Mouse (Mus musculus) thymus, adult 18-20 months (tissue): ENCODE results near the gene Clp1.

Source experiments
- DNase-seq, 2 experiments: peaks; one replicate each; pipeline ENCODE4 v3.0.0; 2022; ENCODE audit warnings: mixed read lengths in 2 of 2

Gene Clp1

GRCm38 (mm10) chr2:84711898-84712297 is 15.3 kb downstream of the Clp1 start:
- DNase-seq = no peak

DNA sequence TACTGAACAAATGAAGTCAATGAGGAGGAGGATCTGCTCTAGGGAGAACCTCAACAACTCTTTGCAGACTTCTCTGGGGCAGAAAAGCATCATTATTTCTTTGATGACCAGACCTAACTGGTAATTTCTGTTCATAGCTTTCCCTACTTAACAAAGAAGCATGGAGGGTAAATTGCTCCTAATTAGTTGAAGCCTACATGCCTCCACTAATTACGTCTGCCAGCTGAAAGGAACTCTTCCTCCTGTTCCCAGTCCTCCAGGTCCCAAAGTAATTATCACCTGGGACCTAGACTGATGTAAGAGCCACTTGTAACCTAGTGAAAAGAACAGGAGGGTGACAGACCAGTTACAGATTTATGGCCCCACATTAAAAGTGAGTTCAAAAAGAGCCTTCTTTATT is 19.6 kb downstream of the Clp1 start:
- DNase-seq = no peak

- DNase-seq = no peak
These were observed 21.9 kb downstream of the Clp1 start for GRCm38 (mm10) chr2:84705295-84705694.

GRCm38 (mm10) chr2:84704329-84704728 is 22.8 kb downstream of the Clp1 start:
- no peak for DNase-seq

DNA sequence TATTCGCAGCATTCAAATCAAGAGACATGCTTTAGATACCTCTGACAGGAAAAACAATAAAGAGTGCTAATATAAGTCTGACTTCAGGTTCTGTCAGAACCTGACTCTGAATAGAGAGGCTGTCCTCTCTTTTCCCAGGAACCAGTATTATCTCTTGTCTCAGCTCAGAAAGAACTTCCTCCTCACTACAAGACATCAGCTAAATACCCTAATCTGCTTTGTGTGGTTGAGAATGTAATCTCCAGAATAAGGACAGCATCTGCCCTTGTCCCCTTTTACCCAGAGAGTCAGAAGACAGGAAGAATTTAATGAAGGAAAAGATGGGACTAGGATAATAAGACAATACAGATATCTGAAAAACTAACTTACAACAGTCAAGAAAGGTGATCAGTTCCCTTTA is 23.7 kb downstream of the Clp1 start:
- DNase-seq = no peak

DNA sequence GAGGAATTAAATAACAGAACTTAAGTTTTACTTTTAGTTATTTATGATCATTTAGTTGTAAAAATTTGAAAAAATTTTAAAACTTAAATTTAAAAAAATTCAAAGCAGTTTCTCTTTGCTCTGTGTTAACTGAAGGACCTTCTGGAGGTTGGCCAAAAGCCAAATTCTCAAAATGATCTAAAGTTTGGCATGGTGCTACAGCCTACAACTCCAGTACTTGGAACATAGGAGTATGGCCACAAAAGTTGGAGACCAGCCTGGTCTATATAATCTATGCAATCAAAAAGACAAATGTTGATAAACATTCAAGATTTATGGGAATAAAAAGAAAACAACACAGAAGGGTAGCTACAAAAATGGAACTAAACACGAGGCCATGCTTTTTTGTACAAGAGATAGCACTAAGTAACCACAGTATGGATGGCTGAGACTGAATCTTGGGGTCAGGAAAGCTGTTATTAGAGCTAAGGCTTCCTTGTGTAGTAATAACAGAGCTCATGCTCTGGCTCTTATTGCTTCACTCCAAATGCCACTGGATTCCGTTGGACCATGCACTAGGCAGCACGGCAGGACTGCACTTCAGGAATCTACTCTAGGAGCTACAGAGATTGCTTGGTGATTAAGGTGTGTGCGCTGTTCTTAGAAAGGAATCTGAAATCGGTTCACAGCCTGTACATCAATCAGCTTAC is 32.0 kb downstream of the Clp1 start:
- DNase-seq = no peak

- no peak for DNase-seq
These were observed 37.1 kb downstream of the Clp1 start for GRCm38 (mm10) chr2:84690050-84690449.

DNA sequence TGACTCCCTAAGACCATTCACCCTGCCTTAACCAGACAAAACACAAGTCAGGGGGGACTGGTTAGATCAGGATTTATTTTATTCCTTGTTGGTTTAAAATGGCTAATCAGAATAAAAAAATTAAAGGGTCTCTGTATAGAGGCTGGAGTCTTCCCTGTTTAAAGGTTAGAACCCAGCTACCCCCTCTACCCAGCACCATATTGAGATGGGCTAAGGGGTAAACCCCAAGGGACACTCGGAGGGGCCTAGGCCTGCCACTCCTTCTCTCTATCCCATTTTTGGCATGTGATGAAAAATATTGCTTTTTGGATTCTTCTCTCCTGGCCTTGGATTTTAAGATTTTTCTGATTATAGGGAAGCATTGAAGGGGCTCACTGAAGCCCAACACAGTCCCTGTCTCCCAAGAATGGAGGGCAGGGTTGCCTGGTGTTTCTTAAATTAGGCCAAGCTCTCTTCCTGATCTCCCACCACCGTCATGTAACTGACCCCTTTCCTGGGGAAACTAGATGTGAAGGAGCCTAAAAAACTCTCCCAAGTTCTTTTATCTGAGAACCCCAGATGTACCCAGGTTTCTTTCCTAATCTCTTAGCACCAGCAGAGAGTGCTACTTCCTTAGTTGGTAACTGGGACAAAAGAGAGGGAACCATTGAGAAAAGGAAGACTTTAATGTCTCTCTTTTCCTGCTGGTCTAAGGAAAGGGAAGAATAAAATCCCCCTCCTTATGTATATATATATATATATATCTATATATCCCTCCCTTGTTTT is 38.9 kb downstream of the Clp1 start:
- no peak for DNase-seq

DNA sequence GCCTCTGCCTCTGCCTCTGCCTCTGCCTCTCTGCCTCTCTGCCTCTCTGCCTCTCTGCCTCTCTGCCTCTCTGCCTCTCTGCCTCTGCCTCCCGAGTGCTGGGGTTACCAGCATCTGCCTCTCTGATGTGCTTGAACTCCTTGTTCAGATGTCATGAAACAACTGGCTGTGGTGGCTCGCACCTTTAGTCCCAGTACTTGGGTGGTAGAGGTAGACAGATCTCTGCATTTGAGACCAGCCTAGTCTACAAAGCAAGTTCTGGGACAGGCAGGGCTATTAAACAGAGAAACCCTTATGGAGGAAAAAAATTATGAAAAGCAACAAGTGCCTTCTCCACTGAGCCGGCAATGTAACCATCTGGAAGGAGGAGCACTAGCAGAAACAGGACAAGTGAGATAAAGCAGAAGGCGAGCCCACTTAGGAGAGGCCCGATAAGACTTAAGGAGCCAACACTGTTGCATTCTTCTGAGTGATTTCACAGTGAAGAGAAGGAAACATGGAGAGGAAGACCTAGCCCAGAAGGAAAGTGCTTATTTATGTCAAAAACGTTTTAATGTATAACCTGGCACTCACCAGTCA is 44.5 kb downstream of the Clp1 start:
- no peak for DNase-seq

- DNase-seq = no peak
These were observed 48.1 kb downstream of the Clp1 start, which contains the start of gene Tmx2 for GRCm38 (mm10) chr2:84679016-84679415. TSS of gene Tmx2 (minus strand) at chr2:84679140.

GRCm38 (mm10) chr2:84677968-84678880 is 48.9 kb downstream of the Clp1 start, which contains the start of the genes Gm28635 and Med19:
TSS of gene Gm28635 (minus strand) at chr2:84678041.
TSS of gene Med19 (plus strand) at chr2:84678402.
- peak; percentile 79 to 94 for DNase-seq

- DNase-seq = no peak
These were observed 49.7 kb downstream of the Clp1 start for GRCm38 (mm10) chr2:84677270-84677967.
